Mouse (Mus musculus): ENCODE results near the gene Rspry1.

DNA sequence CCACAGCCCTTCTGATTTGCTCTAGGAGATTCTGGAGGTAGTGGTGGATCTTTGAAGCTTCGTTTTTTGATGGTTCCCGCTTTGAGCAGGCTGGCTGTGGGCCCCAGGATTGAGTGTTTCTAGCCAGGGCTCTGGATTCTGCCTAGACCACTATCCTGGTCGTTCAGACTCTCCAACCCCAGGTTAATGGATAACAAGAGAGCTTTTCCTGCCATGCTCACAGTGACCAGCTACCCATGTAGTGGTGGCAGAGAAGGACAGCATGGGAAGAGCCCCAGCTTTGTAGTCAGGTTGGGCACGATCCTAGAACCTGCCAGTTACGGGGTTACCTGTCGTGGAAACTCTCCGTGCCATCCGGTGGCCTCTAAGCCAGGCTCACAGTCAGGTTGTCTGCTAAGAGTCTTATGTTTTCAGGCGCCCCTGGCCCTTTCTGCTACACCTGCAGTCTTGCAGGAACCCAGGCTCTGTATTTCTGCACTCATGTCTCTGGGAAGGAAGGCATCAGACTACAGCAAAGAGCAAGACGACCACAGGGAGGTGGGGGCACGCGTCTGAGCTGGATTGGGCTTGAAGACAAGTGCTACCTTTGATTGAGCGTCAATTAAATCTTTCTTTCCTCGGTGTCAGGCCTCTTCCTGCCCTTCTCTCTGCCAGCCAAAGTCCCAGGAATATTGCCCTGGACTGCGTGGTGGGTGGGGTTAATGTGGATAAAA, 35.1 kb upstream of the Rspry1 start:
- TF ChIP-seq CTCF (IDR thresholded peaks at IDR 0.05; ENCODE audit: low read depth) (no peak), EP300 (IDR thresholded peaks at IDR 0.05; ENCODE audit: low read depth) (no peak)

Measured in liver, embryonic 14.5 days (tissue).